Mouse (Mus musculus) midbrain, embryonic 10.5 days (tissue): Measurements from ENCODE around the gene Ror1. TPM values are rescaled to one million over a fixed set of nuclear protein-coding genes. Genes with fewer than 3 reads are reported as not detected.

ENCODE experiments used
- DNase-seq: peaks from one replicate; pipeline ENCODE4 v3.0.0-alpha.2; 2017; ENCODE audit warnings: low spot score
- H3K27ac ChIP-seq: fragments of 300-500 bp; sonication (generic); replicated peaks from 2 replicates; pipeline ENCODE4 v1.5.1; 2016; ENCODE audit warnings: mild to moderate bottlenecking
- H3K27me3 ChIP-seq: fragments of 300-500 bp; sonication (generic); 2 replicates; pipeline ENCODE4 v1.6.1; 2016; ENCODE audit warnings: low read depth, mild to moderate bottlenecking; ENCODE audit not compliant: poor library complexity, severe bottlenecking
- H3K36me3 ChIP-seq: fragments of 300-500 bp; sonication (generic); 2 replicates; pipeline ENCODE4 v1.6.1; 2016; ENCODE audit warnings: mild to moderate bottlenecking, moderate library complexity
- H3K4me1 ChIP-seq: fragments of 300-500 bp; sonication (generic); 2 replicates; pipeline ENCODE4 v1.6.1; 2016
- H3K4me3 ChIP-seq: fragments of 300-500 bp; sonication (generic); 2 replicates; pipeline ENCODE4 v1.5.1; 2016; ENCODE audit warnings: mild to moderate bottlenecking, moderate library complexity
- H3K9me3 ChIP-seq: fragments of 300-500 bp; sonication (generic); replicated peaks from 2 replicates; pipeline ENCODE4 v1.6.1; 2016; ENCODE audit warnings: mild to moderate bottlenecking
- WGBS: fragments of 180-500 bp; shearing (Covaris S2); methylation state at CpG from one replicate; pipeline ENCODE4 v1.1.7; 2016; 5-methylcytosine and 5-hydroxymethylcytosine counted together
- polyA plus RNA-seq: library from polyadenylated mRNA; unstranded; fragments of >200 nt; fragmentation: Nextera tagmentation; extraction: Ambion mirVana; gene quantifications from 2 replicates; pipeline ENCODE4 v1.2.1, GENCODE M21; 2016

Gene Ror1
- polyA plus RNA-seq, 1 experiment from 2014 or later = 5.9 TPM

DNA sequence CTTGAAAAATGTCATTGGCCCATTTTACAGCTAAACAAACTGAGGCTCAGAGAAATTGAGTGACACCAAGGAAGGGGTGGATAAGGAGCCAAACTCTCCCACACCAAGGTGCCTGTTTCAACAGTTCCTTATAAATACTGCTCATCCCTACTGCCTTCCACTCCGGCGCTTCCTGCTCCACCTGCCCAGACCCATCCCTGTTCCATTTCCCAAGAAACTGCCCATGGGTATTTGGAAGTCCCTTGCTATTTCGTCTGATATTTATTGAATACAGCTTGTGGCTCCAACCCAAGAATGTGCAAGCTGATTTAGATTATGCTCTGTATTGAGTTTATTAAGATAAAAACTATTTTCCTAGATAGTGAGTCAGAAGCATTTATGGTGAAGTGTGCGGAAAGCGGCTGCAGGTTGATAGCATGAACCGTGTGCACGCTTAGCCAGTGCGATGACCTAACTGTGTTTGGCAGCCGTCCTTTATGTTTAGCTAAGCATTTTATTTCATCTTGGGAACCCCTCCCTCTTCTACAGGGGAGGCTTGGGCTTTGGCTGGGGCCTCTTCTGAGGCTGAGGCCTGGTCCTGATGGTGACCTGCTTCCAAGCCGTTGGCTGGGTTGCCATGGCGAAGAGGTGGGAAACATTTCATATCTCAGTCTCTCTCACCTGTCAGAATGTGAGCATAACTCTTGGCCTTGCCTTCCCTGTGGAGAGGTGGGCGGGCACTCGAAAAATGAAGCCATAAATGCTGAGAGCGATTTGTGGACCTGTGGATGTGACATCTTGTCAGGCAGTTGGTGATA lies 229.3 kb downstream of the Ror1 start:
- Histone ChIP-seq H3K27ac (no peak overlapping the region), H3K36me3 (no peaks in the 10 kb centered on the region), H3K4me3 (no peak overlapping the region), H3K9me3 (no peaks in the 10 kb centered on the region), H3K27me3 (peaks cover 37% of the 10 kb centered on the region), H3K4me1 (peaks cover 4% of the 10 kb centered on the region; the same call in 1 of the 2 replicates)
- WGBS = 93% methylated on average over 14 of the region's 14 CpGs
- DNase-seq = no peak

DNA sequence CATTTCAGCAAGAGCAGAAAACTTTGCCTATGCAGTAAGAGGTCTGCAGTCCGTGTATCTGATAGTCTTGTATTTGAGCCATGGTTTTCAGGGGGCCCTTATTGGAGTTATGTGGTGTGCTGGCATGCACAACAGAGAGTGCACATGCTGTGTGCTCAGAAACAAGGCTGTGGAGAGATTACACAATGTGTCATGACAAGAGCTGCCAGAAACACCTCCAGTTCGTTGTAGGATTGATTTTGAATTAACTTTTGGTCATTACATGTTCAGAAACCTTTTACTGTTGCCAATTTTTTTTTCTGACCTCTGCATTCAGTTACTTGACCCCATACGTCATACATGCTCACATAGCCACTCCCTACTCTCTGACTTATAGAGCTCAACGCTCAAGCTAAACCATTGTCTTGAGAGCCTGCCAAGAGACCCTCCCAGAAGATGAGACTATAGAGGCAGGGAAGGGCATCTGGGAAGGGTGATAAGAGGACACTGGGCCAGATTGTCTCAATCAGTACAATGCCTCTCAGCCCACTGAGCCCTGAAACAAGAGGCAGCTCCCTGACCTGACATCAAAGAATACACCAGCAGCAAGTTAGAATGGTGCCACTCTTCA lies 232.9 kb downstream of the Ror1 start:
- H3K4me1 ChIP-seq = no peaks in the 10 kb centered on the region
- 63% methylated on average over 4 of the region's 4 CpGs for WGBS

DNA sequence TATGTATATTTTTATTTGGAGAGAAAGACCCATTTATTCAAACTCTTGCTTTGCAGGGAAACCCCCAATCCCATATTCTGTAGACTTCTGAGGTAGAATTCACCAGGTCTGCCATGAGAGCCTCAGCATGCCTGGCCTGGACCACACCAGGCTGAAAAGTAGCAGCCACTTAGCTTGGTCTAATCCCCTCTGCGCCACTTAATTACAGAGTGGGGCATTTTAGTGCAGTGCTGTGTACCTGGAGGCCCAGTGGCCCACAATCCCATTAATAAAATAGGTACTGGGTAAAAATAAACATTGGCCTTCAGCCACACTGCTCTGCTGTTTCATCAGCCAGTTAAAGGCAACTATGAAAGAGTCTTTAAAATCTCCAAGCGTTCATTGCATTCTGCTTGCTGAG lies 239.6 kb downstream of the Ror1 start:
- peaks cover 96% of the 10 kb centered on the region for H3K27me3 ChIP-seq
- peak; percentile 21 for DNase-seq
- H3K36me3 ChIP-seq = no peaks in the 10 kb centered on the region
- peaks cover 26% of the 10 kb centered on the region for H3K4me1 ChIP-seq
- H3K27ac ChIP-seq = no peak overlapping the region
- H3K4me3 ChIP-seq = no peak overlapping the region
- H3K9me3 ChIP-seq = no peaks in the 10 kb centered on the region
- WGBS = 34% methylated on average over 2 of the region's 2 CpGs

More for the DNA sequence above, 232.9 kb downstream of the Ror1 start:
- no peaks in the 10 kb centered on the region for H3K9me3 ChIP-seq
- no peak overlapping the region for H3K4me3 ChIP-seq
- no peak for DNase-seq
- H3K36me3 ChIP-seq = no peaks in the 10 kb centered on the region
- no peak overlapping the region for H3K27ac ChIP-seq
- peaks cover 73% of the 10 kb centered on the region for H3K27me3 ChIP-seq

DNA sequence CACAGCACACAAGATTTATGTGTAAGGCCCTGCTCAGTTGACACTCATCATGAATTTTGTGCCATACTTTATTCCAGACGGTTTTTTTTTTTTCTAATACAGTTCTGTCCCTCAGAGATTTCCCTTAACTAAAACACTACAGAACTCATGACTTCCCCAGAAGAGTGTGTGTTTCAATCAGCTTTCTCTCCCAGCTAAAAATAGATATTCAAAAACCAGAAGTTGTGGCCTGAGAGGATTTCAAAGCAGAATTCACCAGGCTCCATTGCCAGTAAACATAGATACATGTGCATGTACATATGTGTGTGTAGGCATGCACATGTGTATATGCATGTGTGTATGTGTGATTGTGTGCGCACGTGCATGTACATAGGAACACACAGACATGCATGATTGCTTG lies 252.2 kb downstream of the Ror1 start:
- no peak for DNase-seq
- Histone ChIP-seq H3K9me3 (no peaks in the 10 kb centered on the region), H3K4me1 (peaks cover 2% of the 10 kb centered on the region; the same call in 1 of the 2 replicates), H3K27ac (no peak overlapping the region), H3K36me3 (no peaks in the 10 kb centered on the region), H3K4me3 (no peak overlapping the region), H3K27me3 (peaks cover 31% of the 10 kb centered on the region)
- WGBS = 86% methylated on average over 3 of the region's 3 CpGs

DNA sequence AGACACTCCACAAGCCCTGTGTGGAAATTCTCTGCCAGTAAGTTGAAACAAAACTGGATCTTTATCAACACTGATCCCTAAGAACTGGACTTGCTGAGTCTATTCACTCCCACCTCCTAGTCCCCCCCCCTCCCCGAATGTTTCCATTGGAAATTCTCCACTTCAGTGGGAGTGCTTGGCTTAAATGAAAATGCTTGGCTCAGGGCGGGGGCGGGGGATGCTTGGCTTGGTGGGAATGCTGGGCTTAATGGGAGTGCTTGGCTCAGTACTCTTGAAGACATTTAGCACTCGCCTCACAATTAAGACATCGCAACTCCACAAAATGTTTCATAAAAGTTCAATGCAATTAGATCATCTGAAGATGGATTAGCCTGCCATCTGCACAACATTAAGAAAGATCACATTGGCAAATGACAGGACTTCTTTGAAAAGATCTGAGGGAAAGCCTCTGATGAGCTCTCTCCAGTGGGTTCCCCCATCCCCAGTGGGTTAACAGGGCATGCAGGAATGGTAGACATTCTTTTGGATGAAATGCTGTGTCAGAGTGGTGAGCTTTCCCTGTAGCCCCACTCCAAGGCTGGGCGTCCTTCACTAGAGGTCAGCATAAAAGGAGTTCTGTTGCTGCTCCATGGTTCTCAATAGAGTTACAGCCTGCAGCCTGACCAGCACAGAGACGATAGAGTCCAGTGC lies 254.7 kb downstream of the Ror1 start:
- 85% methylated on average over 7 of the region's 7 CpGs for WGBS
- no peak overlapping the region for H3K27ac ChIP-seq
- no peak for DNase-seq
- no peaks in the 10 kb centered on the region for H3K9me3 ChIP-seq
- H3K36me3 ChIP-seq = no peaks in the 10 kb centered on the region
- peaks cover 13% of the 10 kb centered on the region; the same call in 1 of the 2 replicates for H3K27me3 ChIP-seq
- H3K4me1 ChIP-seq = peaks cover 2% of the 10 kb centered on the region; the same call in 1 of the 2 replicates
- H3K4me3 ChIP-seq = no peak overlapping the region

DNA sequence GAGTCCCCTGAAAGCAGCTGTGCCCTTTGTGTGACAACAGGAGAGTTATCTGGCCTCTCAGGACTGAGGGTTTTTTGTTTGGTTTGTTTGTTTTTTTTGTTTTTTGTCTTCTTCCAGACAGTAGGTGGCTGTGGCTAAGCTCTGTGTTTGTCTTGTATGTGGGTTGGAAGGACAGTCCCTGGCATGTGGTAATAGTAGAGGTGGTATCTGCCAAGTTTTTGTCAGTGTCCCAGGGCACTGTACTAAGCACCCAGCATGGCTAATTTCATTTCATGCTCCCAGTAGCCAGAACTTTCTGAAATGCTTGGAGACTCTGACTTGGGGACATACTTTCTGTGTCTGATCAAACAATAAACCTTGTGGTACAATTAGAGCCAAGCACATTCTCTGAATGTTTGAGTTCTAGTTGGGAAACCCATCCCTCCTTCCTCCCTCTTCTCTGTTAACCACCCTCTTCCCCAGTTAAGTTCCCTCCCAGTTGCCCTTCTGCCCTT lies 256.3 kb downstream of the Ror1 start:
- Histone ChIP-seq H3K4me3 (no peak overlapping the region), H3K36me3 (no peaks in the 10 kb centered on the region), H3K9me3 (no peaks in the 10 kb centered on the region), H3K27me3 (peaks cover 8% of the 10 kb centered on the region; the same call in 1 of the 2 replicates), H3K4me1 (peaks cover 2% of the 10 kb centered on the region; the same call in 1 of the 2 replicates), H3K27ac (no peak overlapping the region)
- no peak for DNase-seq

DNA sequence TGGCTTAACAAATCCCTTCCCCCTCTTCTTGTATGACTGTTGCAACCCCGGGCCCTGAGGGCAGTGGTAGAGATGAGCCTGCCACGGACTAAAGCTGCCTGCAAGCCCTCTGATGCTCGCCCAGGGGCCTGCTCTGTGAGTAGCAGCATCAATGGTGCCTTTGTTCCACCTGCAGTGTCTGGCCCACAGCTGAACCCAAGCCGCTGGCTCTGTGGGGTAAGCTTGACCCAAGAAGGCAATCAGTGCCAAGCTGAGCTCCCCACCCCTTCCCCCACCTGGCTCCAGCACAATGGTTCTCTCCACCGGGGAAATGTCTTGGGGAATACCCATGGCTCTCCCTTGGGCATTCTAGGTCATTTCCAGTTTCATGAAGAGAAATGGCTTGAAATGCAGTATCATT lies 260.0 kb downstream of the Ror1 start:
- no peak for DNase-seq
- no peaks in the 10 kb centered on the region for H3K27me3 ChIP-seq
- no peak overlapping the region for H3K4me3 ChIP-seq
- no peaks in the 10 kb centered on the region for H3K9me3 ChIP-seq
- no peaks in the 10 kb centered on the region for H3K36me3 ChIP-seq
- WGBS = 81% methylated on average over 5 of the region's 5 CpGs
- no peaks in the 10 kb centered on the region for H3K4me1 ChIP-seq
- no peak overlapping the region for H3K27ac ChIP-seq

DNA sequence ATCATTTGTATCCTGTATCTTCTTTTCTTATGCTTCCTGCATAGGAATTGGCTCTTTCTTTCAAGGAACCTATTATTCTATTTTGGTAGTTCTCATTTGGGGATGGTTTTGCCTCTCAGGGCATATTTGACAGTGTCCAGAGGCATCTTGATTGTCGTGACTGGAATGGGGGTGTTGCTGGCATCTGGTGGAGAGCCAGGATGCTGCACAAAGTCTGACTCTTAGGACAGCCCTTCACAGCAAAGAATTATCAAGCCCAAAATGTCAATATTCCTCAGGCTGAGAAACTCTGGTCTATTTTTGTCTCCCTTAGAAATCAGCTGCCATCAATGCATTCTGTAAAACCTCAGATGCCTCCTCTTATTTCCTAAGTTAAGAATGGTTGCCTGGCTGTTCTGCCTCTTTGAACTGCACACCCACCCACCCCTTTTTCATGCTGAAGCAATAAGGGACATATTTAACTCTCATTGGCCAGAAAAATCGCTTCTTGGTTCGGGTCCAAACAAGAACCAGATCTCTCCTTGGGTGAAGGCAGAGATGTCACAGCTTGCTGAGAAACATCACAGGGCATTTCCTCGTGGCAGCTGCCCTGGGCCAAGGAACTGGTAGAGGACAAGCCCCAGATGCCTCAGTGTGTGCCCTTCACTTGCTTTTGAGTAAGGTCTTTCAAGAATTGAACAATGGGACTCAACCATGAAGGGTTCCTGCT lies 262.4 kb downstream of the Ror1 start:
- H3K4me3 ChIP-seq = no peak overlapping the region
- no peaks in the 10 kb centered on the region for H3K36me3 ChIP-seq
- H3K4me1 ChIP-seq = no peaks in the 10 kb centered on the region
- no peaks in the 10 kb centered on the region for H3K27me3 ChIP-seq
- H3K9me3 ChIP-seq = no peaks in the 10 kb centered on the region
- 90% methylated on average over 4 of the region's 4 CpGs for WGBS
- no peak for DNase-seq
- no peak overlapping the region for H3K27ac ChIP-seq

DNA sequence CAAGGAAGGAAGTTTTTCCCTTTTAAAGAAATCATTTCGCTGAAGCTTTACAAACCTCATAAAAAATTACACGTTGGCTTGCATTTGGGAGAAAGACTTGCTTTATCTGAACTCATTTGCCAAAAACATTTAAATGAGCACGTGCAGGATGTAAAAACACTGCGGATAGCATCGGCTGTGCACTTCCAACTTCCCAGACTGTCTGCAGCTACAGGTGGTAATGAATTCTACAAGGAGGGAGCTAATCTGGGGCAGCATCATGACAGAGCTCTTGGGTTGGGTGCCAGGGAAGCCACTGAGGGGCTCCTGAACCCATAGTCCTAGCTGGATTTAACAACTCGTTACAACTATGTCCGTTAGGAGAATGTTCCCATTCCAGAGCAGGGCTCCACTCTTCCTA lies 268.1 kb downstream of the Ror1 start:
- no peaks in the 10 kb centered on the region for H3K36me3 ChIP-seq
- H3K27ac ChIP-seq = no peak overlapping the region
- no peak overlapping the region for H3K4me3 ChIP-seq
- DNase-seq = no peak
- no peaks in the 10 kb centered on the region for H3K9me3 ChIP-seq
- H3K27me3 ChIP-seq = no peaks in the 10 kb centered on the region
- no peaks in the 10 kb centered on the region for H3K4me1 ChIP-seq
- 92% methylated on average over 7 of the region's 7 CpGs for WGBS

DNA sequence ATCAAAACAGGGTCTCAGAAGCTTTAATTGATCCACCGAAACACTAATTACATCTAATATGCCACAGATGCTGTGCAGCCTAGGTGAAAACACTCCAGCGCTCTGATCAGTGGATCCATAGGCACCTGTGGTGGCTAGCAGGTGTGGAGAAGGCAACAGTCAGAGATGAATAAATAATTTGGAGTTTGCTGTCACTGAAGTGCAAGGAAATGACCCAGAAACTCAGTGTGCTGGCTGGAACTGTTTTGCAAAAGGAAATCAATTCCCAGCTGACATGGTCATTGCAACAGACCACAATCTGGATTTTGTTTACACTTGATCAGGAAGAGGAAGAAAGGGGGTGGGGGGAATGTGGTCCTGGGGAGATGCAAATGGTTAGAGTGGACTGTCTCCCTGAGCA lies 273.1 kb downstream of the Ror1 start:
- Histone ChIP-seq H3K27ac (no peak overlapping the region), H3K4me1 (0 out of 2 replicates have a peak, but pooled peaks cover under 1% of the 10 kb centered on the region), H3K9me3 (no peaks in the 10 kb centered on the region), H3K4me3 (no peak overlapping the region), H3K36me3 (no peaks in the 10 kb centered on the region), H3K27me3 (peaks cover 7% of the 10 kb centered on the region; the same call in 1 of the 2 replicates)
- no peak for DNase-seq
- WGBS = 84% methylated on average over 2 of the region's 2 CpGs

DNA sequence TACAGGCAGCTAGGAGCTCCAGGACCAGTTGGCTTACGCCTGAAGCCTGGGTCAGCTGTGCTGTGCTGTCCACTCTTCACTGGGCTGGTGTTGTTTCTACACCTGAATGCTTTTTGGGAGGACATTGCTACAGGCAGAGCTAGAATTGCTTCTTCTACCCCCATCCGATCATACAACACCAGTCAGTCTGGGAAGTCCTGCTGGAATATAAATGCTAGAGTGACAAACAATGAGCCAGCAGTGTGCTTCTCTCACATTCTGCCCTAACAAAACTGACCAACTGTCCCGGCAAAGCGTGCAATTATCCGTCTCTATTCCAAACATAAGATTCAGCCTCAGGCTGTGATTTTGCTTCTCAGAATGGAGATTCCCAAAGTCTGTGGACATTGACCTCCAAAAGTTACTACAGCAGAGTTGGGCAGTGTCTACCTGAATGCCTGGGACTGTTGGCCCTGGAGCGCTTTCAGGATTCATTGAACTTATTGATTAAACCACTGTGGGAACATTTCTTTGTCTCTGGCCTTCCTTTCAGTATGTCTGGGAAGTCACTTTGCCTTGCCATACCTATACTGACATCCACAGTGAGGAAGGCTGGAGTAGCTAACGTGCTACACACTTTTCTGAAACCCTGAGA lies 274.1 kb downstream of the Ror1 start:
- Histone ChIP-seq H3K27me3 (peaks cover 7% of the 10 kb centered on the region; the same call in 1 of the 2 replicates), H3K36me3 (no peaks in the 10 kb centered on the region), H3K4me1 (0 out of 2 replicates have a peak, but pooled peaks cover 3% of the 10 kb centered on the region), H3K27ac (no peak overlapping the region), H3K9me3 (no peaks in the 10 kb centered on the region), H3K4me3 (no peak overlapping the region)
- 86% methylated on average over 7 of the region's 7 CpGs for WGBS
- no peak for DNase-seq

DNA sequence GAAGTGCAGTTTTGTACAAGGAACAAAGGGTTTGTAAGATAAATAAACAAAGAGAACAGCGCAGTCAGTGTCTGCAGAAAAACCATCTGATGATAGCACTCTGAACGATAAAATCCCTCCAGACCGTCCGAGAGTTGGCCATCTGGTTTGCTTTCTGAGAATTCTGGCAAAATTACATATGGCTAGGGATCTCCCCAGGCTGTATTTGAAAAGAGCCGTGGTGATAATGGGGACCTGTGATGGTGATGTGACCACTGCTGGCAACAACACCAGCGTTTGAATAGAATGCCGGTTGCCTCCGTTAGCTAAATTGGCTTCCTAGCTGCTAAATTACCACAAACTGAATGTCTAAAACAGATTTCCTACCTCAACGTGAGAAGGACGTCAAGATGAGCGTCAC lies 277.2 kb downstream of the Ror1 start:
- DNase-seq = no peak

More for the DNA sequence above, 277.2 kb downstream of the Ror1 start:
- H3K36me3 ChIP-seq = no peaks in the 10 kb centered on the region
- H3K4me3 ChIP-seq = no peak overlapping the region
- no peaks in the 10 kb centered on the region for H3K9me3 ChIP-seq
- peaks cover 9% of the 10 kb centered on the region for H3K4me1 ChIP-seq
- 64% methylated on average over 11 of the region's 11 CpGs for WGBS
- H3K27ac ChIP-seq = no peak overlapping the region
- H3K27me3 ChIP-seq = peaks cover 7% of the 10 kb centered on the region; the same call in 1 of the 2 replicates
